In the genomic region with DNA sequence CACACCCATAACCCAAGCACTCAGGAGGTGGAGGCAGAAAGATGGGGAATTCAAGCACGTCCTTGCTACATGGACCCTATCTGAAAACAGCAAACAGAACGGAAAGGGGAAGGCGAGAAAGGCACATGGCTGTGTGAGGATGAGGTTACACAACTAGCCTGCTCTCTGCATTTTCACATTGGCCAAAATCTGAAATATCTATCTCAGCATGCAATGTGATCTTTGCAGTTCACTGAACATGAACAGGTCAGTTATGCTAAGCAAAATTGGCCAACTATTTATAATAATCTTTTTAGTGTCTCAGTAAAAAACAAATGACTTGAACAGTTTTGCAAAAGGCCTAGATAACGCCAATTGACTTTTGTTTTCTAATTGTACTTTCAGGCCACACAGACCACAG, we compare ENCODE assay signal across 15 mouse cellular contexts. TPM values are rescaled to one million over a fixed set of nuclear protein-coding genes. Genes with fewer than 3 reads are reported as not detected.
"Had no signal": no experiment of that assay in that cellular context is flagged by ENCODE, and none has a peak within 500 bp of the region (broad histone marks: within the 10 kb centered on the region; RNA-seq: fewer than 3 reads in every experiment).

No protein-coding gene starts in this region.

- H3K4me3 ChIP-seq: left cerebral cortex, adult 2 months; limb, embryonic 10.5 days; lung, embryonic 15.5 days; midbrain, embryonic 15.5 days; neural tube, embryonic 13.5 days had no signal

- DNase-seq: kidney, postnatal 14 days; liver, postnatal 0 days; lung, postnatal 36 days; retina, postnatal 1 day; thymus, adult 18-20 months; thymus, postnatal 14 days had no signal

- H3K27ac ChIP-seq: left cerebral cortex, adult 2 months; limb, embryonic 10.5 days; lung, embryonic 15.5 days; midbrain, embryonic 15.5 days; neural tube, embryonic 13.5 days had no signal

- H3K4me1 ChIP-seq: limb, embryonic 10.5 days; lung, embryonic 15.5 days; midbrain, embryonic 15.5 days; neural tube, embryonic 13.5 days had no signal

- H3K9me3 ChIP-seq: limb, embryonic 10.5 days; lung, embryonic 15.5 days; midbrain, embryonic 15.5 days; neural tube, embryonic 13.5 days had no signal

- ATAC-seq: inflammation-experienced regulatory T-cells, adult 6 months; intestine, postnatal 0 days; liver, postnatal 0 days; midbrain, embryonic 15.5 days had no signal

- H3K27me3 ChIP-seq: lung, embryonic 15.5 days; midbrain, embryonic 15.5 days; neural tube, embryonic 13.5 days had no signal

RNA-seq across cellular contexts. Expression of gene Ddr2, which starts 39.2 kb away (rescaled TPM):
- total RNA-seq: megakaryocyte progenitor cell, adult 5-6 weeks; monocyte, adult 5-6 weeks had no signal
